Mouse (Mus musculus) bone marrow, adult 2 months (tissue): ENCODE measurements around the gene Klhl11.

Source experiments
- CTCF ChIP-seq: fragments of 200-500 bp; IDR thresholded peaks from 2 replicates; pipeline ENCODE4 v1.5.1; 2011; ENCODE audit warnings: low read length, control low read depth; ENCODE audit not compliant: control insufficient read depth, insufficient read depth
- POLR2A ChIP-seq: fragments of 200-500 bp; IDR thresholded peaks from 2 replicates; pipeline ENCODE4 v1.6.1; 2011; ENCODE audit warnings: low read depth, mild to moderate bottlenecking, control low read depth, low read length, borderline replicate concordance; ENCODE audit not compliant: control insufficient read depth

DNA sequence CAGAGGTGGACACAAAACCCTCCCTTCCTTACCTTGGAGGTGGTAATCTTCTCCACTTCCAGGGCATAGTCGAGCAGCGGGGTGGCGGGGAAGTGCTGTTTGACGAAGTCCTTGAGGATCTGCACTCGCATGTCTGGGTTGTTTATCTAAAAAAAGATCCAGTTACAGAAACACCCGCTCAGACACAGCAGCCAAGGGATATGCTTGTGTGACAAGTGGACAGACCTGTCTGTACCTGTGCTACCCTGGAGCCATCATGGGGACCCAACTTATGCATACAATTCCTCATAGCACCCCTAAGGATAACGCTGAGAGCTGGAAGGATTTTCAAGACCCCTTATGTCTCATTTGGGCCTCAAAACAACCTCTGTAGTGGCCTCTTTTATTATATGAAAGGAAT lies 6.6 kb upstream of the Klhl11 start:
- no peak for TF ChIP-seq POLR2A
- TF ChIP-seq CTCF = no peak
